Mouse (Mus musculus) ES-E14 (cell line): ENCODE measurements at regions not wholly inside any gene's neighbourhood (a gene's known extent, or its start where the extent isn't known, plus 50 kb on each side); places are given as distances from the start of the nearest gene placed in this dataset.

Source experiments
- DNase-seq: peaks from one replicate; pipeline ENCODE4 v3.0.0-alpha.2; 2013; ENCODE audit warnings: low read depth, low spot score
- H3K27ac ChIP-seq: 2 replicates; pipeline ENCODE4 v1.5.1; 2012; ENCODE audit warnings: low read depth, mild to moderate bottlenecking, low read length, moderate library complexity, mixed read lengths; ENCODE audit not compliant: poor library complexity, insufficient read depth, severe bottlenecking
- H3K36me3 ChIP-seq: 2 replicates; pipeline ENCODE4 v1.6.1; 2012; ENCODE audit warnings: mild to moderate bottlenecking, low read length, moderate library complexity, mixed read lengths; ENCODE audit not compliant: control insufficient read depth, poor library complexity, insufficient read depth, severe bottlenecking
- H3K4me1 ChIP-seq, 2 experiments: fragments of 150-350 bp in 1 of 2; sonication (generic) in 1 of 2; 2 replicates each; pipeline ENCODE4 v1.6.1; 2012; ENCODE audit warnings: low read length in 2 of 2, mild to moderate bottlenecking in 1 of 2, mixed read lengths in 1 of 2; ENCODE audit not compliant: control insufficient read depth in 2 of 2, insufficient read depth in 2 of 2, poor library complexity in 1 of 2
- H3K4me3 ChIP-seq, 2 experiments: fragments of 150-350 bp in 1 of 2; sonication (generic) in 1 of 2; 2 replicates each; pipeline ENCODE4 v1.5.1; 2012; ENCODE audit warnings: low read length in 2 of 2, low read depth in 1 of 2, mild to moderate bottlenecking in 1 of 2, mixed read lengths in 1 of 2; ENCODE audit not compliant: insufficient read depth in 1 of 2, poor library complexity in 1 of 2, severe bottlenecking in 1 of 2
- H3K9ac ChIP-seq: 2 replicates; pipeline ENCODE4 v1.6.1; 2012; ENCODE audit warnings: low read depth, mild to moderate bottlenecking, low read length, mixed read lengths; ENCODE audit not compliant: poor library complexity, insufficient read depth, severe bottlenecking
- H3K9me3 ChIP-seq: fragments of 150-350 bp; sonication (generic); 2 replicates; pipeline ENCODE4 v1.6.1; 2012; ENCODE audit warnings: low read depth, mild to moderate bottlenecking, low read length; ENCODE audit not compliant: control insufficient read depth, insufficient read depth
- CHD2 ChIP-seq: IDR thresholded peaks from 2 replicates; pipeline ENCODE4 v1.6.1; 2014; ENCODE audit warnings: mild to moderate bottlenecking, low read depth, low read length, inconsistent platforms
- HCFC1 ChIP-seq: IDR thresholded peaks from 2 replicates; pipeline ENCODE4 v1.6.1; 2012; ENCODE audit warnings: low read length, inconsistent platforms, borderline replicate concordance; ENCODE audit not compliant: insufficient read depth
- MAFK ChIP-seq: IDR thresholded peaks from 2 replicates; pipeline ENCODE4 v1.6.1; 2014; ENCODE audit warnings: mild to moderate bottlenecking, low read depth, low read length, inconsistent platforms; ENCODE audit not compliant: insufficient read depth
- ZC3H11A ChIP-seq: IDR thresholded peaks from 2 replicates; pipeline ENCODE4 v1.6.1; 2012; ENCODE audit warnings: low read depth, mild to moderate bottlenecking, inconsistent platforms, low read length, borderline replicate concordance
- ZNF384 ChIP-seq: IDR thresholded peaks from 2 replicates; pipeline ENCODE4 v1.6.1; 2012; ENCODE audit warnings: low read depth, low read length, inconsistent platforms
- in situ Hi-C, 2 experiments: fragments of 600-800 bp; cut with MboI; formaldehyde crosslinking; loops; one replicate each; pipeline ENCODE4 v1.15.1; 2025; ENCODE audit warnings: low sequenced_read_pairs in 2 of 2, inconsistent platforms in 1 of 2; ENCODE audit not compliant: unreplicated experiment in 2 of 2

GRCm38 (mm10) chr15:13859193-13859592 is 685.7 kb upstream of the Cdh6 start:
- Histone ChIP-seq H3K4me1 (no peaks in the 10 kb centered on the region), H3K27ac (no peak overlapping the region), H3K4me3 (no peak overlapping the region), H3K9me3 (no peaks in the 10 kb centered on the region), H3K36me3 (no peaks in the 10 kb centered on the region), H3K9ac (no peak overlapping the region)
- in situ Hi-C loops, result no loop called here
- DNase-seq, result no peak
- no peak for TF ChIP-seq ZNF384
- TF ChIP-seq ZC3H11A, result peak; percentile 55; the same call in 1 of the 2 replicates
- TF ChIP-seq MAFK, result no peak

DNA sequence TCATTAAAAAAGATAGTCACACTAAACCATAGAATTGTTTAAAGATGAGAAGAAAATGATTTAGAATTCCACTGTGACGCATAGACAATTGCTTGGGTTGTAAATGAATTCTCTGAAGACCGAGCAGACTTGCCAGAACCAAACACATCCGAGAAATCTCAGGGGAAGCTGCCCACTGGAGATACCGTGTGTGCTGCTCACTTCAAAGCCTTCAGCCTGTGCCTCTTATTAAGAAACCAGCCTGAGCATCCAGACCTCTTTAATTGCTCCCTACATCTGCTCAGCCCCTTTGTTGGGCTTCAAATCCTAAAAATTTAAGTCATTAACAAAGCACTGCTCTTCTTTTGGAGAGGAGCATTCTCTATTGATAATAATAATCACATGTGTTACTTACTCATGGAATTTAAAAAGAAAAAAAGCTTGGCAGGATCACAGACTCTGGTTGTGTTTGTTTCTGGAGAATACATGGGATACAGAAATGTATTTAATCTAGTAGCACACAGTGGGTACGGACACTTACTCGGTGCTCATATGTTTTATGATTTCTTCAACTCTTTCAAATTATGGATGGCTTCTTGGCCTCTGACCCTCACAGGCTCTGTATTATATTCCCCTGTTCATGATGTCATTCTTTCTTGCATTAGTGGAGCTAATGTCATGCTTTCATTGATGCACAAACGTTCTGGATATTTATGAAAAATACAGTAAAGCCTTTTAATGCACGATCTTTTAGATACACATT is 680.8 kb upstream of the Cdh6 start:
- no peaks in the 10 kb centered on the region for H3K9me3 ChIP-seq
- TF ChIP-seq HCFC1 (no peak), CHD2 (no peak), ZC3H11A (no peak), MAFK (no peak), ZNF384 (no peak)
- DNase-seq, result no peak
- no peak overlapping the region for H3K27ac ChIP-seq
- no peak overlapping the region for H3K4me3 ChIP-seq
- in situ Hi-C loops, result no loop called here
- H3K4me1 ChIP-seq, result no peaks in the 10 kb centered on the region
- H3K36me3 ChIP-seq, result no peaks in the 10 kb centered on the region
- no peak overlapping the region for H3K9ac ChIP-seq
